Mouse (Mus musculus) testis, adult 2 months (tissue): ENCODE data around the gene Gm9857. TPM values are rescaled to one million over a fixed set of nuclear protein-coding genes. Genes with fewer than 3 reads are reported as not detected.

Experiments used
- H3K27ac ChIP-seq: fragments of 200-500 bp; 2 replicates; pipeline ENCODE4 v1.5.1; 2012; ENCODE audit warnings: low read depth, low read length; ENCODE audit not compliant: control insufficient read depth, insufficient read depth
- H3K27me3 ChIP-seq: fragments of 200-500 bp; 2 replicates; pipeline ENCODE4 v1.6.1; 2012; ENCODE audit warnings: mild to moderate bottlenecking, low read length, moderate library complexity; ENCODE audit not compliant: control insufficient read depth, insufficient read depth
- H3K36me3 ChIP-seq: fragments of 200-500 bp; 2 replicates; pipeline ENCODE4 v1.6.1; 2012; ENCODE audit warnings: mild to moderate bottlenecking, low read length; ENCODE audit not compliant: control insufficient read depth, insufficient read depth
- H3K4me1 ChIP-seq: fragments of 200-500 bp; 2 replicates; pipeline ENCODE4 v1.6.1; 2012; ENCODE audit warnings: low read length; ENCODE audit not compliant: control insufficient read depth, insufficient read depth
- H3K4me3 ChIP-seq: fragments of 200-500 bp; 2 replicates; pipeline ENCODE4 v1.5.1; 2012; ENCODE audit warnings: low read depth, mild to moderate bottlenecking, low read length, moderate library complexity, mixed read lengths; ENCODE audit not compliant: control insufficient read depth
- CTCF ChIP-seq: fragments of 200-500 bp; IDR thresholded peaks from 2 replicates; pipeline ENCODE4 v1.5.1; 2012; ENCODE audit warnings: low read depth, mild to moderate bottlenecking, inconsistent platforms, low read length, moderate library complexity; ENCODE audit not compliant: control insufficient read depth, insufficient read depth, insufficient replicate concordance
- POLR2A ChIP-seq: fragments of 200-500 bp; IDR thresholded peaks from 2 replicates; pipeline ENCODE4 v1.6.1; 2012; ENCODE audit warnings: low read depth, mild to moderate bottlenecking, inconsistent platforms, low read length, moderate library complexity; ENCODE audit not compliant: control insufficient read depth
- polyA plus RNA-seq: library from polyadenylated mRNA; depleted of rRNA; stranded (reverse); fragments of >200 nt; gene quantifications from 2 replicates; pipeline ENCODE4 v1.2.3, GENCODE M21; 2012

Gm9857 gene
- polyA plus RNA-seq, 1 experiment: 26.9 TPM

GRCm38 (mm10) chr3:108959680-108960295 is 19.5 kb upstream of the Gm9857 start:
- Histone ChIP-seq H3K27ac (no peak overlapping the region), H3K4me3 (no peak overlapping the region), H3K4me1 (no peaks in the 10 kb centered on the region), H3K36me3 (no peaks in the 10 kb centered on the region; the same call in 1 of the 2 replicates), H3K27me3 (no peaks in the 10 kb centered on the region)
- TF ChIP-seq POLR2A (no peak), CTCF (no peak)

GRCm38 (mm10) chr3:108957976-108958375 is 17.7 kb upstream of the Gm9857 start:
- H3K4me3 ChIP-seq: no peak overlapping the region
- no peaks in the 10 kb centered on the region for H3K27me3 ChIP-seq
- H3K4me1 ChIP-seq: no peaks in the 10 kb centered on the region
- no peak overlapping the region for H3K27ac ChIP-seq
- TF ChIP-seq POLR2A (no peak), CTCF (no peak)
- H3K36me3 ChIP-seq: no peaks in the 10 kb centered on the region; the same call in 1 of the 2 replicates

- Histone ChIP-seq H3K27me3 (no peaks in the 10 kb centered on the region), H3K4me1 (peaks cover 3% of the 10 kb centered on the region), H3K4me3 (peak overlapping the region; percentile 88), H3K36me3 (no peaks in the 10 kb centered on the region; the same call in 1 of the 2 replicates), H3K27ac (no peak overlapping the region; the same call in 1 of the 2 replicates)
- no peak for TF ChIP-seq POLR2A
- TF ChIP-seq CTCF: no peak
Observed at GRCm38 (mm10) chr3:108940996-108941395, 751 bp upstream of the Gm9857 start.

- TF ChIP-seq POLR2A (no peak), CTCF (no peak)
- Histone ChIP-seq H3K27ac (peak within 1 kb of the TSS; percentile 93), H3K4me1 (peaks cover 3% of the 10 kb centered on the region), H3K4me3 (peak within 1 kb of the TSS; percentile 94), H3K36me3 (no peaks in the 10 kb centered on the region; the same call in 1 of the 2 replicates), H3K27me3 (no peaks in the 10 kb centered on the region)
Observed at GRCm38 (mm10) chr3:108939573-108939972, 672 bp downstream of the Gm9857 start, which contains the start of gene Henmt1. Henmt1 (plus strand) TSS chr3:108939873.

- Histone ChIP-seq H3K4me1 (peaks cover 3% of the 10 kb centered on the region), H3K36me3 (no peaks in the 10 kb centered on the region; the same call in 1 of the 2 replicates), H3K27ac (no peak overlapping the region), H3K4me3 (no peak overlapping the region), H3K27me3 (no peaks in the 10 kb centered on the region)
- TF ChIP-seq CTCF (no peak), POLR2A (no peak)
Observed at GRCm38 (mm10) chr3:108938691-108939090, 1.6 kb downstream of the Gm9857 start.

- Histone ChIP-seq H3K27ac (no peak overlapping the region), H3K4me3 (no peak overlapping the region), H3K4me1 (no peaks in the 10 kb centered on the region)
Observed at GRCm38 (mm10) chr3:108933557-108933956, 6.7 kb downstream of the Gm9857 start.

GRCm38 (mm10) chr3:108926308-108926707 is 13.9 kb downstream of the Gm9857 start:
- H3K36me3 ChIP-seq: no peaks in the 10 kb centered on the region
- TF ChIP-seq POLR2A: no peak
- no peak for TF ChIP-seq CTCF
- H3K4me3 ChIP-seq: no peak overlapping the region
- no peak overlapping the region for H3K27ac ChIP-seq
- no peaks in the 10 kb centered on the region for H3K27me3 ChIP-seq
- H3K4me1 ChIP-seq: no peaks in the 10 kb centered on the region

More at GRCm38 (mm10) chr3:108933557-108933956, 6.7 kb downstream of the Gm9857 start:
- no peaks in the 10 kb centered on the region for H3K27me3 ChIP-seq
- TF ChIP-seq CTCF (no peak), POLR2A (no peak)
- H3K36me3 ChIP-seq: no peaks in the 10 kb centered on the region

GRCm38 (mm10) chr3:108925677-108926076 is 14.6 kb downstream of the Gm9857 start:
- no peaks in the 10 kb centered on the region for H3K36me3 ChIP-seq
- no peaks in the 10 kb centered on the region for H3K27me3 ChIP-seq
- no peak for TF ChIP-seq CTCF
- no peak for TF ChIP-seq POLR2A

More at GRCm38 (mm10) chr3:108925677-108926076, 14.6 kb downstream of the Gm9857 start:
- Histone ChIP-seq H3K4me3 (no peak overlapping the region), H3K27ac (no peak overlapping the region), H3K4me1 (no peaks in the 10 kb centered on the region)
